Mouse (Mus musculus) right cerebral cortex, postnatal 4 days (tissue): ENCODE results near the gene Nmb.

ENCODE experiments used
- DNase-seq: peaks from one replicate; pipeline ENCODE4 v3.0.0-alpha.2; 2022

Gene Nmb

GRCm38 (mm10) chr7:80897721-80898120, 7.2 kb downstream of the Nmb start:
- no peak for DNase-seq

- DNase-seq = no peak
These were observed 7.7 kb downstream of the Nmb start for GRCm38 (mm10) chr7:80897134-80897533.

- DNase-seq = no peak
These were observed 9.9 kb downstream of the Nmb start for GRCm38 (mm10) chr7:80894815-80895519.

- DNase-seq = no peak
These were observed 10.7 kb downstream of the Nmb start for GRCm38 (mm10) chr7:80894196-80894595.

- no peak for DNase-seq
These were observed 11.1 kb downstream of the Nmb start for GRCm38 (mm10) chr7:80893753-80894129.

- no peak for DNase-seq
These were observed 11.7 kb downstream of the Nmb start for GRCm38 (mm10) chr7:80893086-80893752.

GRCm38 (mm10) chr7:80889841-80890241, 15.0 kb downstream of the Nmb start:
- DNase-seq = no peak

- peak; percentile 38 for DNase-seq
These were observed 15.8 kb downstream of the Nmb start for GRCm38 (mm10) chr7:80889021-80889511.

- DNase-seq = no peak
These were observed 16.3 kb downstream of the Nmb start for GRCm38 (mm10) chr7:80888595-80888994.

GRCm38 (mm10) chr7:80885666-80886065, 19.2 kb downstream of the Nmb start:
- DNase-seq = no peak

GRCm38 (mm10) chr7:80882830-80883505, 21.9 kb downstream of the Nmb start:
- peak; percentile 50 for DNase-seq

GRCm38 (mm10) chr7:80875727-80876126, 29.1 kb downstream of the Nmb start:
- DNase-seq = no peak

- no peak for DNase-seq
These were observed 31.2 kb downstream of the Nmb start for GRCm38 (mm10) chr7:80873631-80874030.

- DNase-seq = no peak
These were observed 31.8 kb downstream of the Nmb start for GRCm38 (mm10) chr7:80873038-80873437.

- DNase-seq = no peak
These were observed 36.2 kb downstream of the Nmb start for GRCm38 (mm10) chr7:80868686-80869085.

- DNase-seq = no peak
These were observed 38.2 kb downstream of the Nmb start for GRCm38 (mm10) chr7:80866514-80867147.

- DNase-seq = no peak
These were observed 39.4 kb downstream of the Nmb start for GRCm38 (mm10) chr7:80865521-80865920.

GRCm38 (mm10) chr7:80864831-80865230, 40.0 kb downstream of the Nmb start:
- DNase-seq = no peak

GRCm38 (mm10) chr7:80864151-80864550, 40.7 kb downstream of the Nmb start:
- no peak for DNase-seq

- DNase-seq = no peak
These were observed 41.4 kb downstream of the Nmb start for GRCm38 (mm10) chr7:80863520-80863919.

GRCm38 (mm10) chr7:80862475-80862874, 42.4 kb downstream of the Nmb start:
- DNase-seq = no peak

GRCm38 (mm10) chr7:80860729-80861274, 44.1 kb downstream of the Nmb start, which contains the start of gene Zscan2:
Gene Zscan2 (plus strand): TSS chr7:80860920.
- peak; percentile 80 for DNase-seq

- DNase-seq = peak; percentile 58
These were observed 44.6 kb downstream of the Nmb start for GRCm38 (mm10) chr7:80860227-80860626.
